Comparison of ENCODE assay signal across 9 mouse cellular contexts in the genomic region with DNA sequence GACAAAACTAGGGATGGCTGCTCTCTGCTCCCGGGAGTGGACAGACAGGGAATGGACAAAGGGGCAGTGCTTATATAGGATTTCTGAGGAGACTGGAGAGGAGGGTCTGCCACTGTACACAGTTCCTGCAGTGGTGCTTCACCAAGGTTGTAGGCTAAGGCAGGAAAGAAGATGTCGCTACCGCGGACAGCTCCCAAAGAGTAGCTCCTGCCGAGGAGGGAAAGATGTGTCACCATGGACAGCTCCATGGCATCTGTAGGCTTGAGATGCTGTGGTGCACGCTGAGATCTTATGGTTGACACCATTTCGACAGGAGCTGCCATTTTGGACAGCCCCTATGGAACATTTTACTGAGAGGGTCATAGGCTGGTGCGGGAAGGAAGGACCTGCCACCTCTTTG. TPM values are rescaled to one million over a fixed set of nuclear protein-coding genes. Genes with fewer than 3 reads are reported as not detected.
DNase-seq lines count a peak whose midpoint lies in the region; ATAC-seq lines count a peak whose summit lies in the region.
"Had no signal": no experiment of that assay in that cellular context is flagged by ENCODE, and none has a peak within 500 bp of the region (broad histone marks: within the 10 kb centered on the region; RNA-seq: fewer than 3 reads in every experiment).

No protein-coding gene starts in this region.

- H3K27me3 ChIP-seq in embryonic facial prominence, embryonic 14.5 days (replicated peaks; ENCODE audit: control insufficient read depth, insufficient read depth, low read length), result no peaks in the 10 kb centered on the region

- H3K4me1 ChIP-seq in embryonic facial prominence, embryonic 14.5 days (ENCODE audit: control insufficient read depth, insufficient read depth, low read length), result no peaks in the 10 kb centered on the region
- H3K4me1 ChIP-seq: megakaryocyte, embryonic 14.5 days had no signal

- H3K4me3 ChIP-seq in embryonic facial prominence, embryonic 14.5 days (ENCODE audit: low read depth, low read length), result no peak overlapping the region
- H3K4me3 ChIP-seq: megakaryocyte, embryonic 14.5 days had no signal

- H3K4me2 ChIP-seq in embryonic facial prominence, embryonic 14.5 days (ENCODE audit: low read depth, low read length), result no peak overlapping the region

- no peak overlapping the region for H3K27ac ChIP-seq in embryonic facial prominence, embryonic 14.5 days (replicated peaks; ENCODE audit: low read depth, low read length)

- no peaks in the 10 kb centered on the region for H3K9me3 ChIP-seq in embryonic facial prominence, embryonic 14.5 days (ENCODE audit: control insufficient read depth, low read length)
- H3K9me3 ChIP-seq: megakaryocyte, embryonic 14.5 days had no signal

- intact Hi-C loops in left cerebral cortex, postnatal 4 days (cut with DNase I), result no loop called here
- intact Hi-C loops in left cerebral cortex, postnatal 25 days (cut with DNase I), result no loop called here

- 0 out of 2 replicates have a peak, but pooled peaks have one; percentile 30 for ATAC-seq in embryonic facial prominence, embryonic 14.5 days (ENCODE audit: low read depth)

- peak; percentile 2 for DNase-seq in left cerebral cortex, postnatal 4 days
- no peak for DNase-seq in left cerebral cortex, postnatal 25 days (ENCODE audit: low spot score in 2 of 2)
- peak; percentile 86 for DNase-seq in R1 (ENCODE audit: low read depth, low spot score)
- DNase-seq in embryonic facial prominence, embryonic 14.5 days (ENCODE audit: low spot score), result peak; percentile 92
- peak; percentile 50 to 81 for DNase-seq in kidney, postnatal 36 days
- peak; percentile 15 for DNase-seq in ovary, postnatal 10 days (ENCODE audit: low spot score)
- DNase-seq in cerebellum, postnatal 4 days (ENCODE audit: low spot score in 2 of 2), result no peak
- DNase-seq in left cerebral cortex, adult 11 months (ENCODE audit: low spot score), result no peak

- H3K36me3 ChIP-seq in embryonic facial prominence, embryonic 14.5 days (ENCODE audit: control insufficient read depth, insufficient read depth, low read length), result no peaks in the 10 kb centered on the region

- 29% methylated on average over 8 of the region's 8 CpGs for WGBS in embryonic facial prominence, embryonic 14.5 days

- no peak overlapping the region for H3K9ac ChIP-seq in embryonic facial prominence, embryonic 14.5 days (ENCODE audit: low read depth, low read length)

RNA-seq across cellular contexts. Expression of a gene that starts 8.6 kb away (rescaled TPM):
- under 1 TPM; 0.26 TPM for total RNA-seq in left cerebral cortex, postnatal 4 days (2021)
- under 1 TPM; 0.28 to 0.39 TPM for total RNA-seq in left cerebral cortex, postnatal 25 days (2021)
- polyA plus RNA-seq in embryonic facial prominence, embryonic 14.5 days (2014; fragmentation: Nextera tagmentation; extraction: Ambion mirVana), result 0.45 and 0.54 TPM in 2 replicates

RNA-seq across cellular contexts. Expression of a gene that starts 35.6 kb away (rescaled TPM):
- under 1 TPM; 0.12 to 0.24 TPM for total RNA-seq in left cerebral cortex, postnatal 4 days (2021)
- under 1 TPM; 0.39 to 0.46 TPM for total RNA-seq in left cerebral cortex, postnatal 25 days (2021)
- 0.25 TPM in 2 replicates for polyA plus RNA-seq in embryonic facial prominence, embryonic 14.5 days (2014; fragmentation: Nextera tagmentation; extraction: Ambion mirVana)

Comparison
In these comparisons a context has a peak if more than half of its experiments do, and no peak if none do; other contexts are left out.
1. DNase-seq: peak in left cerebral cortex, postnatal 4 days (single experiment), R1 (single experiment), embryonic facial prominence, embryonic 14.5 days (single experiment), kidney, postnatal 36 days (2 of 2) and ovary, postnatal 10 days (single experiment); none in left cerebral cortex, postnatal 25 days (0 of 2), cerebellum, postnatal 4 days (0 of 2) and left cerebral cortex, adult 11 months (single experiment).